In the genomic region with DNA sequence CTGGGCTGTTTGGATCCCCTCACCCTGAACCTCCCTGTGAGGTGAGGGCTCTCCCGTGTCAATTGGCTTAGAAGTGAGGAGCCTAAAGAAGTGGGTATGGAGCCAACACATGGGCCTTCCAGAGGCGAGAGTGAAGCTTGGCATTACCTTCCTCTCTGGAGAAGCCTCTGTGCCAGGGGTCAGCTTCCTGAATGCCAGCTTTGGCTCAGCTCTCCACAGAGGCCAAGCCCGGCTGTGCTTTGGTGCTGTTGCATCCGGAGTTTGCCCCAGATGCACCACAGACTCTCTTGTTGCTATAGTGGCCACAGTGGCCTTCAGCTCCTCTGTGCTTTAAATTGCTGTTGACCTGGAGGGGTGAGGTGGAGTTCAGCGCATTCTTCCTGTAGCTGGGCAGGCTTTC, we compare ENCODE assay signal across 13 mouse cellular contexts.
DNase-seq lines count a peak whose midpoint lies in the region; ATAC-seq and TF ChIP-seq lines count a peak whose summit lies in the region.
"Had no signal": no experiment of that assay in that cellular context is flagged by ENCODE, and none has a peak within 500 bp of the region (broad histone marks: within the 10 kb centered on the region; RNA-seq: fewer than 3 reads in every experiment).

No protein-coding gene starts in this region.

- H3K9ac ChIP-seq in heart, embryonic 15.5 days, result no peak overlapping the region
- no peak overlapping the region for H3K9ac ChIP-seq in lung, postnatal 0 days (replicated peaks; ENCODE audit: low read depth)
- no peak overlapping the region for H3K9ac ChIP-seq in embryonic facial prominence, embryonic 13.5 days
- H3K9ac ChIP-seq in neural tube, embryonic 14.5 days (replicated peaks; ENCODE audit: low read depth, low read length), result no peak overlapping the region
- H3K9ac ChIP-seq: forebrain, embryonic 12.5 days; heart, embryonic 12.5 days had no signal

- H3K9me3 ChIP-seq in heart, embryonic 15.5 days (replicated peaks), result no peaks in the 10 kb centered on the region
- H3K9me3 ChIP-seq in lung, postnatal 0 days (ENCODE audit: low read length), result no peaks in the 10 kb centered on the region
- H3K9me3 ChIP-seq in embryonic facial prominence, embryonic 13.5 days, result no peaks in the 10 kb centered on the region
- no peaks in the 10 kb centered on the region for H3K9me3 ChIP-seq in neural tube, embryonic 14.5 days (ENCODE audit: control insufficient read depth, low read length)
- H3K9me3 ChIP-seq: forebrain, embryonic 12.5 days; heart, embryonic 12.5 days had no signal

- H3K27me3 ChIP-seq in heart, embryonic 15.5 days, result no peaks in the 10 kb centered on the region
- H3K27me3 ChIP-seq in lung, postnatal 0 days (replicated peaks; ENCODE audit: insufficient read depth, low read length), result no peaks in the 10 kb centered on the region
- no peaks in the 10 kb centered on the region for H3K27me3 ChIP-seq in embryonic facial prominence, embryonic 13.5 days
- H3K27me3 ChIP-seq in neural tube, embryonic 14.5 days (ENCODE audit: control insufficient read depth, insufficient read depth, low read length), result no peaks in the 10 kb centered on the region
- H3K27me3 ChIP-seq: forebrain, embryonic 12.5 days; heart, embryonic 12.5 days had no signal

- DNase-seq in heart, postnatal 10 days, result no peak
- DNase-seq in lung, postnatal 0 days (ENCODE audit: low spot score), result no peak
- no peak for DNase-seq in lung, adult 18-20 months
- DNase-seq in urinary bladder, postnatal 14 days (ENCODE audit: low spot score), result no peak
- DNase-seq: kidney, postnatal 25 days; lung, postnatal 4 days; thymus, postnatal 36 days had no signal

- intact Hi-C loops in heart, postnatal 10 days (cut with DNase I), result no loop called here

- no peaks in the 10 kb centered on the region; the same call in 1 of the 2 replicates for H3K36me3 ChIP-seq in heart, embryonic 15.5 days
- H3K36me3 ChIP-seq in lung, postnatal 0 days (ENCODE audit: insufficient read depth, low read length), result no peaks in the 10 kb centered on the region; the same call in 1 of the 2 replicates
- H3K36me3 ChIP-seq in embryonic facial prominence, embryonic 13.5 days, result peaks cover 32% of the 10 kb centered on the region
- H3K36me3 ChIP-seq in neural tube, embryonic 14.5 days (ENCODE audit: control insufficient read depth, insufficient read depth, low read length), result no peaks in the 10 kb centered on the region

- peaks cover 42% of the 10 kb centered on the region for H3K4me1 ChIP-seq in heart, embryonic 15.5 days (replicated peaks)
- no peaks in the 10 kb centered on the region; the same call in 1 of the 2 replicates for H3K4me1 ChIP-seq in lung, postnatal 0 days (ENCODE audit: insufficient read depth, low read depth, low read length)
- H3K4me1 ChIP-seq in embryonic facial prominence, embryonic 13.5 days, result peaks cover 73% of the 10 kb centered on the region
- H3K4me1 ChIP-seq in neural tube, embryonic 14.5 days (ENCODE audit: control insufficient read depth, insufficient read depth, low read length), result peaks cover 14% of the 10 kb centered on the region

- H3K4me3 ChIP-seq in heart, embryonic 15.5 days, result no peak overlapping the region
- no peak overlapping the region for H3K4me3 ChIP-seq in lung, postnatal 0 days (ENCODE audit: low read depth, low read length)
- H3K4me3 ChIP-seq in embryonic facial prominence, embryonic 13.5 days, result no peak overlapping the region
- H3K4me3 ChIP-seq in neural tube, embryonic 14.5 days (ENCODE audit: low read depth, low read length), result no peak overlapping the region
- H3K4me3 ChIP-seq: forebrain, embryonic 12.5 days; heart, embryonic 12.5 days; myocyte had no signal

- H3K27ac ChIP-seq in heart, embryonic 15.5 days, result peak overlapping the region; percentile 6; the same call in 1 of the 2 replicates
- H3K27ac ChIP-seq in lung, postnatal 0 days (ENCODE audit: low read length), result peak overlapping the region; percentile 26; the same call in 1 of the 2 replicates
- peak overlapping the region; percentile 74 for H3K27ac ChIP-seq in embryonic facial prominence, embryonic 13.5 days
- peak overlapping the region; percentile 34; the same call in 1 of the 2 replicates for H3K27ac ChIP-seq in neural tube, embryonic 14.5 days (ENCODE audit: low read depth, low read length)
- H3K27ac ChIP-seq: forebrain, embryonic 12.5 days had no signal

- H3K4me2 ChIP-seq in heart, embryonic 15.5 days, result no peak overlapping the region
- H3K4me2 ChIP-seq in lung, postnatal 0 days (replicated peaks; ENCODE audit: low read depth, low read length), result no peak overlapping the region
- no peak overlapping the region for H3K4me2 ChIP-seq in embryonic facial prominence, embryonic 13.5 days
- no peak overlapping the region for H3K4me2 ChIP-seq in neural tube, embryonic 14.5 days (ENCODE audit: low read depth, low read length)
- H3K4me2 ChIP-seq: forebrain, embryonic 12.5 days; heart, embryonic 12.5 days had no signal

- no peak for TF ChIP-seq EP300 in lung, postnatal 0 days (IDR thresholded peaks at IDR 0.05)

- no peak for ATAC-seq in heart, embryonic 15.5 days (replicated peaks; ENCODE audit: insufficient number of reproducible peaks, insufficient read depth, low FRiP score, low read depth)
- ATAC-seq in lung, postnatal 0 days, result peak; percentile 7; the same call in 1 of the 2 replicates
- ATAC-seq in embryonic facial prominence, embryonic 13.5 days (ENCODE audit: insufficient number of reproducible peaks, insufficient read depth, low FRiP score, low TSS enrichment, low read depth), result no peak
- no peak; the same call in 1 of the 2 replicates for ATAC-seq in neural tube, embryonic 14.5 days (ENCODE audit: low read depth)

- 70% methylated on average over 5 of the region's 5 CpGs for WGBS in heart, embryonic 15.5 days
- 60% methylated on average over 5 of the region's 5 CpGs for WGBS in lung, postnatal 0 days
- WGBS in embryonic facial prominence, embryonic 13.5 days, result 74% methylated on average over 5 of the region's 5 CpGs
- WGBS in neural tube, embryonic 14.5 days, result 65% methylated on average over 5 of the region's 5 CpGs

- TF ChIP-seq CTCF in lung, postnatal 0 days (IDR thresholded peaks at IDR 0.05), result no peak

Comparison
In these comparisons a context has a peak if more than half of its experiments do, and no peak if none do; other contexts are left out.
1. H3K27ac ChIP-seq: peak in every context shown above with its lines; median percentile 74 in embryonic facial prominence, embryonic 13.5 days; 34 in neural tube, embryonic 14.5 days; 26 in lung, postnatal 0 days; 6 in heart, embryonic 15.5 days.